Mouse (Mus musculus): ENCODE results near the gene Mark3. TPM values are rescaled to one million over a fixed set of nuclear protein-coding genes. Genes with fewer than 3 reads are reported as not detected.
A peak's percentile ranks its signal among the peaks of the same experiment; 100 is the strongest.

Mark3 gene
- polyA plus RNA-seq, 1 experiment from 2014 or later: 30.4 TPM

GRCm38 (mm10) chr12:111670371-111670971, 96.1 kb downstream of the Mark3 start:
- Histone ChIP-seq H3K9me3 (no peaks in the 10 kb centered on the region), H3K4me1 (peaks cover 58% of the 10 kb centered on the region), H3K4me3 (peak overlapping the region; percentile 54), H3K9ac (no peak overlapping the region; the same call in 1 of the 2 replicates), H3K4me2 (peak overlapping the region; percentile 98), H3K27ac (no peak overlapping the region), H3K36me3 (no peaks in the 10 kb centered on the region), H3K27me3 (peaks cover 51% of the 10 kb centered on the region)
- no peak for ATAC-seq (ENCODE audit: insufficient number of reproducible peaks, low FRiP score, low TSS enrichment, low read depth)
- WGBS: 9% methylated on average over 29 of the region's 29 CpGs

GRCm38 (mm10) chr12:111670976-111671375, 96.7 kb downstream of the Mark3 start:
- Histone ChIP-seq H3K9ac (peak overlapping the region; percentile 50), H3K9me3 (no peaks in the 10 kb centered on the region), H3K27ac (no peak overlapping the region), H3K4me3 (peak overlapping the region; percentile 54), H3K27me3 (peaks cover 52% of the 10 kb centered on the region), H3K36me3 (no peaks in the 10 kb centered on the region), H3K4me2 (peak overlapping the region; percentile 98), H3K4me1 (peaks cover 53% of the 10 kb centered on the region)
- under 1% methylated on average over 35 of the region's 35 CpGs for WGBS
- no peak for ATAC-seq (ENCODE audit: insufficient number of reproducible peaks, low FRiP score, low TSS enrichment, low read depth)

- Histone ChIP-seq H3K27me3 (peaks cover 54% of the 10 kb centered on the region), H3K4me2 (peak overlapping the region; percentile 98), H3K9ac (peak overlapping the region; percentile 50), H3K4me1 (peaks cover 50% of the 10 kb centered on the region), H3K36me3 (no peaks in the 10 kb centered on the region), H3K9me3 (no peaks in the 10 kb centered on the region), H3K27ac (no peak overlapping the region), H3K4me3 (peak overlapping the region; percentile 54)
- ATAC-seq (ENCODE audit: insufficient number of reproducible peaks, low FRiP score, low TSS enrichment, low read depth): no peak
- WGBS: under 1% methylated on average over 34 of the region's 34 CpGs
These were observed 97.1 kb downstream of the Mark3 start for GRCm38 (mm10) chr12:111671431-111671902.

- H3K36me3 ChIP-seq: no peaks in the 10 kb centered on the region
- H3K4me3 ChIP-seq: peak within 1 kb of the TSS; percentile 54
- peaks cover 56% of the 10 kb centered on the region for H3K4me1 ChIP-seq
- no peak within 1 kb of the TSS for H3K27ac ChIP-seq
- no peak; the same call in 1 of the 2 replicates for ATAC-seq (ENCODE audit: insufficient number of reproducible peaks, low FRiP score, low TSS enrichment, low read depth)
- H3K27me3 ChIP-seq: peaks cover 54% of the 10 kb centered on the region
- peak within 1 kb of the TSS; percentile 50 for H3K9ac ChIP-seq
- H3K9me3 ChIP-seq: no peaks in the 10 kb centered on the region
- H3K4me2 ChIP-seq: peak within 1 kb of the TSS; percentile 98
- WGBS: under 1% methylated on average over 31 of the region's 31 CpGs
These were observed 97.9 kb downstream of the Mark3 start, which contains the start of gene Ckb for GRCm38 (mm10) chr12:111672176-111672575. TSS of gene Ckb (minus strand) at chr12:111672338.

GRCm38 (mm10) chr12:111672581-111672980, 98.3 kb downstream of the Mark3 start:
- peaks cover 54% of the 10 kb centered on the region for H3K27me3 ChIP-seq

GRCm38 (mm10) chr12:111674850-111675486, 100.6 kb downstream of the Mark3 start:
- ATAC-seq (ENCODE audit: insufficient number of reproducible peaks, low FRiP score, low TSS enrichment, low read depth): no peak
- 67% methylated on average over 2 of the region's 2 CpGs for WGBS
- H3K4me2 ChIP-seq: no peak overlapping the region
- no peaks in the 10 kb centered on the region for H3K36me3 ChIP-seq
- no peak overlapping the region for H3K9ac ChIP-seq
- peaks cover 57% of the 10 kb centered on the region for H3K4me1 ChIP-seq
- H3K27ac ChIP-seq: no peak overlapping the region
- no peaks in the 10 kb centered on the region for H3K9me3 ChIP-seq
- H3K4me3 ChIP-seq: no peak overlapping the region
- peaks cover 48% of the 10 kb centered on the region for H3K27me3 ChIP-seq

More at GRCm38 (mm10) chr12:111672581-111672980, 98.3 kb downstream of the Mark3 start:
- Histone ChIP-seq H3K36me3 (no peaks in the 10 kb centered on the region), H3K9ac (no peak overlapping the region), H3K4me2 (peak overlapping the region; percentile 98), H3K27ac (no peak overlapping the region), H3K4me1 (peaks cover 60% of the 10 kb centered on the region), H3K9me3 (no peaks in the 10 kb centered on the region), H3K4me3 (peak overlapping the region; percentile 54)
- WGBS: 8% methylated on average over 12 of the region's 12 CpGs
- ATAC-seq (ENCODE audit: insufficient number of reproducible peaks, low FRiP score, low TSS enrichment, low read depth): no peak

GRCm38 (mm10) chr12:111675797-111676580, 101.7 kb downstream of the Mark3 start:
- Histone ChIP-seq H3K4me2 (no peak overlapping the region), H3K4me3 (no peak overlapping the region), H3K4me1 (peaks cover 50% of the 10 kb centered on the region), H3K27ac (no peak overlapping the region), H3K9me3 (no peaks in the 10 kb centered on the region), H3K27me3 (peaks cover 38% of the 10 kb centered on the region), H3K36me3 (peaks cover 7% of the 10 kb centered on the region; the same call in 1 of the 2 replicates), H3K9ac (no peak overlapping the region)
- no peak for ATAC-seq (ENCODE audit: insufficient number of reproducible peaks, low FRiP score, low TSS enrichment, low read depth)
- WGBS: 75% methylated on average over 6 of the region's 6 CpGs

GRCm38 (mm10) chr12:111677421-111677820, 103.1 kb downstream of the Mark3 start:
- H3K9ac ChIP-seq: peak overlapping the region; percentile 55
- H3K4me3 ChIP-seq: peak overlapping the region; percentile 89
- 14% methylated on average over 5 of the region's 5 CpGs for WGBS
- peak; percentile 5; the same call in 1 of the 2 replicates for ATAC-seq (ENCODE audit: insufficient number of reproducible peaks, low FRiP score, low TSS enrichment, low read depth)
- H3K27me3 ChIP-seq: peaks cover 24% of the 10 kb centered on the region
- peaks cover 39% of the 10 kb centered on the region for H3K4me1 ChIP-seq
- H3K9me3 ChIP-seq: no peaks in the 10 kb centered on the region
- peak overlapping the region; percentile 93 for H3K27ac ChIP-seq
- peak overlapping the region; percentile 83 for H3K4me2 ChIP-seq
- peaks cover 20% of the 10 kb centered on the region for H3K36me3 ChIP-seq

GRCm38 (mm10) chr12:111677882-111678669, 103.8 kb downstream of the Mark3 start, which contains the start of gene Trmt61a:
TSS of gene Trmt61a (plus strand) at chr12:111678105.
- Histone ChIP-seq H3K4me2 (peak within 1 kb of the TSS; percentile 83), H3K9ac (peak within 1 kb of the TSS; percentile 55), H3K9me3 (no peaks in the 10 kb centered on the region), H3K36me3 (peaks cover 27% of the 10 kb centered on the region), H3K4me3 (peak within 1 kb of the TSS; percentile 89), H3K4me1 (peaks cover 33% of the 10 kb centered on the region), H3K27ac (peak within 1 kb of the TSS; percentile 93), H3K27me3 (peaks cover 17% of the 10 kb centered on the region)
- WGBS: under 1% methylated on average over 51 of the region's 51 CpGs
- ATAC-seq (ENCODE audit: insufficient number of reproducible peaks, low FRiP score, low TSS enrichment, low read depth): peak; percentile 85

GRCm38 (mm10) chr12:111678670-111678933, 104.3 kb downstream of the Mark3 start:
- Histone ChIP-seq H3K4me3 (peak overlapping the region; percentile 89), H3K4me2 (peak overlapping the region; percentile 83), H3K9ac (peak overlapping the region; percentile 55), H3K9me3 (no peaks in the 10 kb centered on the region), H3K4me1 (peaks cover 32% of the 10 kb centered on the region), H3K27me3 (peaks cover 12% of the 10 kb centered on the region), H3K27ac (no peak overlapping the region), H3K36me3 (peaks cover 29% of the 10 kb centered on the region)
- no peak for ATAC-seq (ENCODE audit: insufficient number of reproducible peaks, low FRiP score, low TSS enrichment, low read depth)
- WGBS: 7% methylated on average over 13 of the region's 13 CpGs

- Histone ChIP-seq H3K4me1 (peaks cover 32% of the 10 kb centered on the region), H3K9ac (peak overlapping the region; percentile 55; the same call in 1 of the 2 replicates), H3K9me3 (no peaks in the 10 kb centered on the region), H3K4me2 (peak overlapping the region; percentile 83), H3K27me3 (peaks cover 8% of the 10 kb centered on the region), H3K4me3 (peak overlapping the region; percentile 89), H3K27ac (no peak overlapping the region), H3K36me3 (peaks cover 33% of the 10 kb centered on the region)
- no peak for ATAC-seq (ENCODE audit: insufficient number of reproducible peaks, low FRiP score, low TSS enrichment, low read depth)
- WGBS: 48% methylated on average over 7 of the region's 7 CpGs
These were observed 104.7 kb downstream of the Mark3 start for GRCm38 (mm10) chr12:111678997-111679396.
